Mouse (Mus musculus) liver, embryonic 12.5 days (tissue): Measurements from ENCODE around the gene Pex26. TPM values are rescaled to one million over a fixed set of nuclear protein-coding genes. Genes with fewer than 3 reads are reported as not detected.

Experiments used
- ATAC-seq: fragments of 200-750 bp; cut with Nextera tagmentation; 2 replicates; pipeline ENCODE4 v1.8.0; 2017; ENCODE audit warnings: moderate number of reproducible peaks, mild to moderate bottlenecking, moderate library complexity
- H3K27ac ChIP-seq: fragments of 300-500 bp; sonication (generic); 2 replicates; pipeline ENCODE4 v1.5.1; 2016; ENCODE audit warnings: mild to moderate bottlenecking
- H3K27me3 ChIP-seq: fragments of 300-500 bp; sonication (generic); replicated peaks from 2 replicates; pipeline ENCODE4 v1.6.1; 2016; ENCODE audit warnings: mild to moderate bottlenecking, moderate library complexity
- H3K36me3 ChIP-seq: fragments of 300-500 bp; sonication (generic); 2 replicates; pipeline ENCODE4 v1.6.1; 2016; ENCODE audit warnings: mild to moderate bottlenecking, moderate library complexity
- H3K4me1 ChIP-seq: fragments of 300-500 bp; sonication (generic); 2 replicates; pipeline ENCODE4 v1.6.1; 2016
- H3K4me2 ChIP-seq: fragments of 300-500 bp; sonication (generic); 2 replicates; pipeline ENCODE4 v1.6.1; 2016; ENCODE audit warnings: mild to moderate bottlenecking, moderate library complexity
- H3K4me3 ChIP-seq: fragments of 300-500 bp; sonication (generic); 2 replicates; pipeline ENCODE4 v1.5.1; 2016; ENCODE audit warnings: mild to moderate bottlenecking, moderate library complexity
- H3K9ac ChIP-seq: fragments of 300-500 bp; sonication (generic); 2 replicates; pipeline ENCODE4 v1.6.1; 2016; ENCODE audit warnings: mild to moderate bottlenecking, moderate library complexity
- H3K9me3 ChIP-seq: fragments of 300-500 bp; sonication (generic); replicated peaks from 2 replicates; pipeline ENCODE4 v1.6.1; 2016; ENCODE audit warnings: mild to moderate bottlenecking, moderate library complexity
- WGBS: fragments of 180-500 bp; shearing (Covaris S2); methylation state at CpG from one replicate; pipeline ENCODE4 v1.1.7; 2016; ENCODE audit not compliant: insufficient replicate concordance; 5-methylcytosine and 5-hydroxymethylcytosine counted together
- polyA plus RNA-seq: library from polyadenylated mRNA; unstranded; fragments of >200 nt; fragmentation: Nextera tagmentation; extraction: Ambion mirVana; gene quantifications from 2 replicates; pipeline ENCODE4 v1.2.1, GENCODE M21; 2016

Gene Pex26
- polyA plus RNA-seq, 1 experiment from 2014 or later, result 5.3 TPM

GRCm38 (mm10) chr6:121194061-121194955, 10.8 kb downstream of the Pex26 start:
- Histone ChIP-seq H3K36me3 (peaks cover 41% of the 10 kb centered on the region), H3K4me3 (no peak overlapping the region), H3K27me3 (no peaks in the 10 kb centered on the region), H3K4me2 (no peak overlapping the region), H3K9ac (no peak overlapping the region), H3K4me1 (peaks cover 11% of the 10 kb centered on the region), H3K27ac (peak overlapping the region; percentile 16; the same call in 1 of the 2 replicates), H3K9me3 (no peaks in the 10 kb centered on the region)
- WGBS, result 62% methylated on average over 13 of the region's 13 CpGs
- ATAC-seq, result no peak

GRCm38 (mm10) chr6:121194956-121195731, 11.7 kb downstream of the Pex26 start:
- no peak overlapping the region for H3K9ac ChIP-seq
- H3K27ac ChIP-seq, result no peak overlapping the region
- H3K27me3 ChIP-seq, result no peaks in the 10 kb centered on the region

GRCm38 (mm10) chr6:121197807-121198365, 14.4 kb downstream of the Pex26 start:
- no peak overlapping the region for H3K4me2 ChIP-seq
- H3K4me3 ChIP-seq, result no peak overlapping the region
- 56% methylated on average over 9 of the region's 9 CpGs for WGBS
- H3K9ac ChIP-seq, result no peak overlapping the region
- peak; percentile 51 for ATAC-seq
- peaks cover 18% of the 10 kb centered on the region for H3K36me3 ChIP-seq
- H3K27me3 ChIP-seq, result no peaks in the 10 kb centered on the region
- H3K4me1 ChIP-seq, result peaks cover 6% of the 10 kb centered on the region
- no peaks in the 10 kb centered on the region for H3K9me3 ChIP-seq
- H3K27ac ChIP-seq, result peak overlapping the region; percentile 73

More at GRCm38 (mm10) chr6:121194956-121195731, 11.7 kb downstream of the Pex26 start:
- Histone ChIP-seq H3K36me3 (peaks cover 34% of the 10 kb centered on the region), H3K4me2 (no peak overlapping the region), H3K9me3 (no peaks in the 10 kb centered on the region), H3K4me3 (no peak overlapping the region), H3K4me1 (peaks cover 11% of the 10 kb centered on the region)
- WGBS, result 74% methylated on average over 14 of the region's 14 CpGs
- no peak for ATAC-seq

GRCm38 (mm10) chr6:121200458-121200857, 17.0 kb downstream of the Pex26 start:
- no peaks in the 10 kb centered on the region for H3K9me3 ChIP-seq

GRCm38 (mm10) chr6:121202026-121202425, 18.6 kb downstream of the Pex26 start:
- Histone ChIP-seq H3K27me3 (no peaks in the 10 kb centered on the region), H3K4me3 (no peak overlapping the region), H3K4me2 (no peak overlapping the region), H3K27ac (no peak overlapping the region), H3K4me1 (no peaks in the 10 kb centered on the region), H3K36me3 (no peaks in the 10 kb centered on the region), H3K9ac (no peak overlapping the region), H3K9me3 (no peaks in the 10 kb centered on the region)
- WGBS, result 70% methylated on average over 5 of the region's 5 CpGs
- ATAC-seq, result no peak

More at GRCm38 (mm10) chr6:121200458-121200857, 17.0 kb downstream of the Pex26 start:
- WGBS, result 70% methylated on average over 4 of the region's 4 CpGs
- ATAC-seq, result no peak
- H3K36me3 ChIP-seq, result no peaks in the 10 kb centered on the region
- H3K27ac ChIP-seq, result no peak overlapping the region
- no peaks in the 10 kb centered on the region for H3K27me3 ChIP-seq
- H3K9ac ChIP-seq, result no peak overlapping the region
- H3K4me3 ChIP-seq, result no peak overlapping the region
- no peaks in the 10 kb centered on the region for H3K4me1 ChIP-seq
- no peak overlapping the region for H3K4me2 ChIP-seq

GRCm38 (mm10) chr6:121206481-121206880, 23.0 kb downstream of the Pex26 start:
- Histone ChIP-seq H3K27me3 (peaks cover 21% of the 10 kb centered on the region), H3K4me2 (no peak overlapping the region), H3K27ac (no peak overlapping the region), H3K9ac (no peak overlapping the region), H3K9me3 (no peaks in the 10 kb centered on the region), H3K36me3 (no peaks in the 10 kb centered on the region), H3K4me1 (peaks cover 15% of the 10 kb centered on the region), H3K4me3 (no peak overlapping the region)
- WGBS, result 79% methylated on average over 5 of the region's 5 CpGs
- no peak for ATAC-seq

GRCm38 (mm10) chr6:121209584-121209983, 26.1 kb downstream of the Pex26 start:
- Histone ChIP-seq H3K4me1 (peaks cover 28% of the 10 kb centered on the region), H3K27me3 (peaks cover 34% of the 10 kb centered on the region), H3K4me3 (no peak overlapping the region), H3K4me2 (no peak overlapping the region), H3K9ac (no peak overlapping the region), H3K36me3 (no peaks in the 10 kb centered on the region), H3K27ac (no peak overlapping the region), H3K9me3 (no peaks in the 10 kb centered on the region)
- no peak for ATAC-seq
- 56% methylated on average over 2 of the region's 2 CpGs for WGBS

- H3K27ac ChIP-seq, result no peak within 1 kb of the TSS
- peak within 1 kb of the TSS; percentile 47 for H3K4me3 ChIP-seq
- H3K9ac ChIP-seq, result peak within 1 kb of the TSS; percentile 18
- peak within 1 kb of the TSS; percentile 69 for H3K4me2 ChIP-seq
- no peaks in the 10 kb centered on the region for H3K36me3 ChIP-seq
- peaks cover 41% of the 10 kb centered on the region for H3K27me3 ChIP-seq
- 2% methylated on average over 30 of the region's 30 CpGs for WGBS
- peak; percentile 59 for ATAC-seq
- H3K9me3 ChIP-seq, result no peaks in the 10 kb centered on the region
- peaks cover 34% of the 10 kb centered on the region for H3K4me1 ChIP-seq
Observed at GRCm38 (mm10) chr6:121210149-121210925, 26.9 kb downstream of the Pex26 start, which contains the start of gene Tuba8. TSS of gene Tuba8 (plus strand) at chr6:121210696.

GRCm38 (mm10) chr6:121210926-121211289, 27.4 kb downstream of the Pex26 start:
- WGBS, result 0% methylated on average over 12 of the region's 12 CpGs
- Histone ChIP-seq H3K27me3 (peaks cover 41% of the 10 kb centered on the region), H3K36me3 (no peaks in the 10 kb centered on the region), H3K9me3 (no peaks in the 10 kb centered on the region), H3K27ac (no peak overlapping the region), H3K4me1 (peaks cover 38% of the 10 kb centered on the region), H3K4me2 (peak overlapping the region; percentile 69), H3K4me3 (peak overlapping the region; percentile 47), H3K9ac (peak overlapping the region; percentile 18; the same call in 1 of the 2 replicates)
- ATAC-seq, result no peak

GRCm38 (mm10) chr6:121211743-121212142, 28.3 kb downstream of the Pex26 start:
- H3K4me3 ChIP-seq, result peak overlapping the region; percentile 47
- H3K36me3 ChIP-seq, result no peaks in the 10 kb centered on the region
- 3% methylated on average over 5 of the region's 5 CpGs for WGBS
- peaks cover 41% of the 10 kb centered on the region for H3K27me3 ChIP-seq
- no peak overlapping the region for H3K27ac ChIP-seq
- H3K4me1 ChIP-seq, result peaks cover 41% of the 10 kb centered on the region
- no peak overlapping the region for H3K9ac ChIP-seq
- ATAC-seq, result no peak; the same call in 1 of the 2 replicates
- H3K4me2 ChIP-seq, result peak overlapping the region; percentile 69
- no peaks in the 10 kb centered on the region for H3K9me3 ChIP-seq

- no peak for ATAC-seq
- WGBS, result 64% methylated on average over 4 of the region's 4 CpGs
- Histone ChIP-seq H3K27ac (no peak overlapping the region), H3K36me3 (no peaks in the 10 kb centered on the region), H3K9ac (no peak overlapping the region), H3K4me3 (no peak overlapping the region), H3K4me2 (no peak overlapping the region), H3K4me1 (peaks cover 41% of the 10 kb centered on the region), H3K27me3 (peaks cover 41% of the 10 kb centered on the region), H3K9me3 (no peaks in the 10 kb centered on the region)
Observed at GRCm38 (mm10) chr6:121212988-121213387, 29.5 kb downstream of the Pex26 start.
